Mouse (Mus musculus) kidney, embryonic 14.5 days (tissue): ENCODE measurements at regions not wholly inside any gene's neighbourhood (a gene's known extent, or its start where the extent isn't known, plus 50 kb on each side); places are given as distances from the start of the nearest gene placed in this dataset.

Experiments used
- ATAC-seq: fragments of 200-750 bp; cut with Nextera tagmentation; 2 replicates; pipeline ENCODE4 v1.8.0; 2017; ENCODE audit warnings: moderate number of reproducible peaks, mild to moderate bottlenecking, moderate TSS enrichment, moderate library complexity; ENCODE audit not compliant: low FRiP score, low TSS enrichment
- H3K27ac ChIP-seq: fragments of 300-500 bp; sonication (generic); 2 replicates; pipeline ENCODE4 v1.5.1; 2014; ENCODE audit warnings: low read depth, mild to moderate bottlenecking, low read length, moderate library complexity, mixed read lengths
- H3K27me3 ChIP-seq: fragments of 300-500 bp; sonication (generic); 2 replicates; pipeline ENCODE4 v1.6.1; 2014; ENCODE audit warnings: mild to moderate bottlenecking, low read length; ENCODE audit not compliant: control insufficient read depth, insufficient read depth
- H3K36me3 ChIP-seq: fragments of 300-500 bp; sonication (generic); 2 replicates; pipeline ENCODE4 v1.6.1; 2014; ENCODE audit warnings: low read length, mixed read lengths; ENCODE audit not compliant: control insufficient read depth, insufficient read depth
- H3K4me1 ChIP-seq: fragments of 300-500 bp; sonication (generic); 2 replicates; pipeline ENCODE4 v1.6.1; 2014; ENCODE audit warnings: low read length, mixed read lengths; ENCODE audit not compliant: control insufficient read depth, insufficient read depth
- H3K4me2 ChIP-seq: fragments of 300-500 bp; sonication (generic); replicated peaks from 2 replicates; pipeline ENCODE4 v1.6.1; 2014; ENCODE audit warnings: low read depth, mild to moderate bottlenecking, low read length
- H3K4me3 ChIP-seq: fragments of 300-500 bp; sonication (generic); 2 replicates; pipeline ENCODE4 v1.5.1; 2014; ENCODE audit warnings: mild to moderate bottlenecking, low read length
- H3K9ac ChIP-seq: fragments of 300-500 bp; sonication (generic); 2 replicates; pipeline ENCODE4 v1.6.1; 2014; ENCODE audit warnings: low read depth, mild to moderate bottlenecking, low read length, moderate library complexity
- H3K9me3 ChIP-seq: fragments of 300-500 bp; sonication (generic); 2 replicates; pipeline ENCODE4 v1.6.1; 2016; ENCODE audit warnings: low read length; ENCODE audit not compliant: control insufficient read depth
- WGBS: fragments of 180-500 bp; shearing (Covaris S2); extraction: QIAGEN DNeasy Blood & Tissue Kit; methylation state at CpG from one replicate; pipeline ENCODE4 v1.1.7; 2014; 5-methylcytosine and 5-hydroxymethylcytosine counted together

DNA sequence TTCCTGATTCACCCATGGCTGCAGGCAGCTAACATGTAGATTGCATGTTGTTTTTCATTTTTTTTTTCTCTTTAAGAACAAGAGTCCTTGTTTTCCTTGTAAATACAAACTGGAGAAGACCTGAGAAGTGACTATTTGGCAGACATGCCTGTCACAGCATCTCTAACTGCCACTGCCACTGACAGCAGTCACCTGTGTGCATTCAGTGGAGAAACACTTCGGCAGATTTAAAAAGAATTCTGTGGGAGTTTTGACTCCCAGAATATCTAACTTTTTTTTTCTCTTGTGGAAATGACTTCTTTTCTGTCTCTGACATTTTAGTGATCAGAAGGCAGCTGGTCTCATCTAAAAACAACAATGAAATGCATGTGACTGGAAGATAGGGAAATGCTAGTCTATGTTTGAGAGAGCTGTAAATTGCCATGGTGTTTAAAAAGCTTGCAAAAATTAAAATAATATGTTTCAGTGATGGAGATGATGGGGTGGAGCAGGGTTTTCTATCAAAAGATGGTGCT lies 526.0 kb upstream of the Agtr1b start:
- no peak overlapping the region for H3K4me2 ChIP-seq
- no peak overlapping the region for H3K4me3 ChIP-seq
- no peaks in the 10 kb centered on the region for H3K36me3 ChIP-seq
- H3K4me1 ChIP-seq: no peaks in the 10 kb centered on the region
- no peak overlapping the region for H3K27ac ChIP-seq
- H3K9me3 ChIP-seq: no peaks in the 10 kb centered on the region
- H3K9ac ChIP-seq: no peak overlapping the region
- no peak for ATAC-seq
- 23% methylated on average over 1 of the region's 1 CpGs for WGBS
- no peaks in the 10 kb centered on the region for H3K27me3 ChIP-seq

DNA sequence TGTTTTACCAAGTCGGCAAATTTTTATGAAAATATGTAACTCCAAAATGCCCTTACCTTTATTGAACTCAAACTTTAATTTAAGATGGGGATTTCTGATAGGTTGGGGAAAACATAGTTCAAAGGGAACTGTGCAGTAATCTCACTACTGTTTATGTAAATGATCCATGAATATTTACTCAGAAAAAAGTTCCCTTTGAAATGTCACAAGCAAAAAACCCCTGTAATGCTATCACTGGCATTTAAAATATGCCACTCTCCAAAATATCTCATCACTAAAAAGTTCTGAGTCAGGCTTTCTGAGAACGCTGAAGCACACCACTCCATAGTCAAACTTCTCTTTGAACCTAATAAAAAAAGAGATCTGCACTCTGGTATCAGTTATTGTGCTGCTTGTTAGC lies 497.3 kb upstream of the Agtr1b start:
- H3K9me3 ChIP-seq: no peaks in the 10 kb centered on the region
- H3K27me3 ChIP-seq: no peaks in the 10 kb centered on the region
- no peak overlapping the region for H3K27ac ChIP-seq
- H3K4me3 ChIP-seq: no peak overlapping the region
- 89% methylated on average over 2 of the region's 2 CpGs for WGBS
- ATAC-seq: no peak
- no peaks in the 10 kb centered on the region for H3K4me1 ChIP-seq
- H3K36me3 ChIP-seq: no peaks in the 10 kb centered on the region
- H3K9ac ChIP-seq: no peak overlapping the region
- no peak overlapping the region for H3K4me2 ChIP-seq

- Histone ChIP-seq H3K9me3 (no peaks in the 10 kb centered on the region), H3K27me3 (no peaks in the 10 kb centered on the region), H3K4me1 (no peaks in the 10 kb centered on the region), H3K9ac (no peak overlapping the region), H3K4me2 (no peak overlapping the region), H3K36me3 (no peaks in the 10 kb centered on the region), H3K27ac (no peak overlapping the region), H3K4me3 (no peak overlapping the region)
- 84% methylated on average over 4 of the region's 4 CpGs for WGBS
- ATAC-seq: no peak
These were observed 464.1 kb upstream of the Agtr1b start for GRCm38 (mm10) chr3:20831038-20831437.

DNA sequence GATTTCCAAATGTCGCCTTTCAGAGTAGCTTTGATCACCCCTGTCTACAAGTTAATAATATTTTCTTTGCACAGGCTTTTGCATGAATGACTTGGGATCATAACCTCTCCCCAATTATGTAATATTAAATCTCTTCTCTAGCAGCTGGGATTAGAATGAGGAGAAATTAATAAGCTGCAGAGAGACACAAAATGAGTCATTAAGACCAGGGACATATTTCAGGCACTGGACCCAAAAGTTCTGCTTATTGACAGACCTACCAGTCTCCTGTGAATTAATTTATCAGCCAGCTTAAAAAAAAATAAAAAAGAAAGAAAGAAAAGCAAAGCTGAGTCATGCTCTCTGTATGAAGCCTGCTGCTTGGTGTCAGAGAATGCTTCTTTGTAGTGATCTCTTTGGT lies 462.4 kb upstream of the Agtr1b start:
- H3K9me3 ChIP-seq: no peaks in the 10 kb centered on the region
- no peaks in the 10 kb centered on the region for H3K4me1 ChIP-seq
- no peak overlapping the region for H3K4me3 ChIP-seq
- H3K4me2 ChIP-seq: no peak overlapping the region
- H3K27me3 ChIP-seq: no peaks in the 10 kb centered on the region
- no peak overlapping the region for H3K9ac ChIP-seq
- no peaks in the 10 kb centered on the region for H3K36me3 ChIP-seq
- no peak for ATAC-seq
- H3K27ac ChIP-seq: no peak overlapping the region
- 58% methylated on average over 1 of the region's 1 CpGs for WGBS

GRCm38 (mm10) chr3:20828811-20829210 lies 461.8 kb upstream of the Agtr1b start:
- ATAC-seq: no peak
- no peaks in the 10 kb centered on the region for H3K36me3 ChIP-seq
- H3K9me3 ChIP-seq: no peaks in the 10 kb centered on the region
- H3K4me3 ChIP-seq: no peak overlapping the region
- no peak overlapping the region for H3K4me2 ChIP-seq
- no peak overlapping the region for H3K9ac ChIP-seq
- 45% methylated on average over 3 of the region's 3 CpGs for WGBS
- no peaks in the 10 kb centered on the region for H3K27me3 ChIP-seq
- no peak overlapping the region for H3K27ac ChIP-seq
- H3K4me1 ChIP-seq: no peaks in the 10 kb centered on the region

DNA sequence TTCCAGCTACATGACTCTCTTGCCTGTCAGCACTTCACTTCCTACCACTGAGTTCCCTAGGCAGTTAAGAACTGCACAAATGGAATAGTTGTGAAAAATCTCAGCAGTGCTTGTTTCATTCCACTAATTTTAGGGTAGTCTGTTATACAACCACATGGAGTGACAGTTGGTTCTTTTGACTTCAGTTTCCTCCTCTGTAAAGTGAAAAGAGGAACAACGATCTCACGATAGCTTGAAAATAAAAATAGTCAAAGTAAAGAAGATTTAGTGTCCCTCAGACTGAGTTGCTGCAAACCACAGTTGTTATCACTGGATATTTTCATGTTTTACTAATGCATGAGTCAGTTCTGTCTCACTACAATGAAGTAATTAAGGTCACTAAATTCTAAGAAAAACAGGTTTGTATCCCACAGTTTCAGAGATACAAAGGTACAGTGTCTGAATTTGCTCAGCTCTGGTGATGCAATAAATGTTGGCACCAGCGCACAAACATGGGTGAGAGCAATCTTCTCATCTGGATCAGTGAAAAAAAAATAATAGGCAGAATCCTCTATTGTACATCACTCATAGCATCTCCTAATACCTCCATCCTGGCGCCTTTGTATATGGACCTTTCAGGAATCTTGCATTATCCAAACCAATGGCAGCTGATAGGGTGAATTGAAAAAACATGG lies 458.8 kb upstream of the Agtr1b start:
- Histone ChIP-seq H3K4me1 (no peaks in the 10 kb centered on the region), H3K36me3 (no peaks in the 10 kb centered on the region), H3K9me3 (no peaks in the 10 kb centered on the region), H3K4me3 (no peak overlapping the region), H3K27ac (no peak overlapping the region), H3K4me2 (no peak overlapping the region), H3K27me3 (no peaks in the 10 kb centered on the region), H3K9ac (no peak overlapping the region)
- ATAC-seq: no peak
- 72% methylated on average over 4 of the region's 4 CpGs for WGBS

GRCm38 (mm10) chr3:20822226-20822625 lies 455.2 kb upstream of the Agtr1b start:
- H3K9ac ChIP-seq: no peak overlapping the region
- H3K9me3 ChIP-seq: no peaks in the 10 kb centered on the region
- no peak for ATAC-seq
- no peak overlapping the region for H3K4me2 ChIP-seq
- no peak overlapping the region for H3K27ac ChIP-seq
- no peaks in the 10 kb centered on the region for H3K36me3 ChIP-seq
- no peak overlapping the region for H3K4me3 ChIP-seq
- no peaks in the 10 kb centered on the region for H3K27me3 ChIP-seq
- 21% methylated on average over 1 of the region's 1 CpGs for WGBS
- H3K4me1 ChIP-seq: no peaks in the 10 kb centered on the region

- ATAC-seq: no peak
- H3K9ac ChIP-seq: no peak overlapping the region
- 83% methylated on average over 4 of the region's 4 CpGs for WGBS
- H3K27me3 ChIP-seq: no peaks in the 10 kb centered on the region
- no peaks in the 10 kb centered on the region for H3K9me3 ChIP-seq
- no peak overlapping the region for H3K27ac ChIP-seq
- no peak overlapping the region for H3K4me3 ChIP-seq
- H3K36me3 ChIP-seq: no peaks in the 10 kb centered on the region
- H3K4me2 ChIP-seq: no peak overlapping the region
- H3K4me1 ChIP-seq: no peaks in the 10 kb centered on the region
These were observed 454.7 kb upstream of the Agtr1b start for GRCm38 (mm10) chr3:20821712-20822111.

DNA sequence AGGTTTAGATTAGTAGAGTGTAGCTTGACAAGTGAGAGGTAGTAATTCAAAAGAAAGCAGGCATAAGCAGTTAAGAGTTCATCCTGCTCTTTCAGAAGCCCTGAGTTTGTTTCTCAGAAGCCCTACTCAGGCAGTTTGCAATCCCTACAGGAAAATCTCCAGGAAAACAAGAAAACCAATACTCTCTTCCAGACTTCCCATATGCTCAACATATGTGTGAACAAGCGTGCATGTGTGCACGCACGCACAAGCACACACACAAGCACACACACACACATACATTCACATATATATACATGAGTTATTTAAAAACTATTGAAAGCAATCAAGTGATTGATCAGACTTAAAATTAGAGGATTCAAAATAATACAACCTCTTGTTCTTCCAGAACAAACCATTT lies 453.1 kb upstream of the Agtr1b start:
- no peak overlapping the region for H3K4me2 ChIP-seq
- H3K9me3 ChIP-seq: no peaks in the 10 kb centered on the region
- WGBS: 91% methylated on average over 3 of the region's 3 CpGs
- no peak overlapping the region for H3K27ac ChIP-seq
- H3K27me3 ChIP-seq: no peaks in the 10 kb centered on the region
- ATAC-seq: no peak
- no peak overlapping the region for H3K4me3 ChIP-seq
- no peaks in the 10 kb centered on the region for H3K36me3 ChIP-seq
- no peak overlapping the region for H3K9ac ChIP-seq
- no peaks in the 10 kb centered on the region for H3K4me1 ChIP-seq
